Mouse (Mus musculus): ENCODE measurements at regions not wholly inside any gene's neighbourhood (a gene's known extent, or its start where the extent isn't known, plus 50 kb on each side); places are given as distances from the start of the nearest gene placed in this dataset.

DNA sequence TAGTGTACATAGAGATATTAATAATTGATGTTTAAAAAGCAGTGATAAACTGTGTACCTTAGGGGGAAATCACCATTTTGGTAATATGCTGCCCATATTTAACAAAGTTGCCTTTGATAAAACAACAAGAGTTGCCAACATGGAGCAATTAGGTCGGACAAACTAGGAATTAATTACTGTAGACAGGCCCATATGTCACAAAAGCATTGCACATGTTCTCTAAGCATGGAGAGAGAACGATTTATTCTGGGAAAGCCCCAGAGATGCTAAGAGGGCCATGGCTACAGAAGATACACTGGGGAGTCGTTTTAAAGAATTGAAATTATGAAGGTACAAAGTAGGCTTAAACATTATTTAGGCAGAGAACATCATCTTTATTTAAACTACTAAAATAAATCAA is 921.8 kb downstream of the Stpg2 start:
- DNase-seq (ENCODE audit: extremely low read depth): no peak
- in situ Hi-C loops (cut with MboI; ENCODE audit: low pct_ligation_motif_present, low pct_unique_long_range_greater_than_20kb, low sequenced_read_pairs) (no loop called here), dilution Hi-C loops (cut with MboI; ENCODE audit: extremely low pct_ligation_motif_present, extremely low pct_unique_long_range_greater_than_20kb, low sequenced_read_pairs) (no loop called here)
- no peaks in the 10 kb centered on the region for H3K36me3 ChIP-seq (replicated peaks in 1 of 2; ENCODE audit: control insufficient read depth in 1 of 2, insufficient read depth in 1 of 2, low read length in 1 of 2)
- H3K27me3 ChIP-seq (replicated peaks): no peaks in the 10 kb centered on the region
- H3K4me2 ChIP-seq (ENCODE audit: insufficient read depth, low read depth, poor library complexity, severe bottlenecking): no peak overlapping the region
- no peaks in the 10 kb centered on the region for H3K4me1 ChIP-seq (ENCODE audit: control insufficient read depth in 1 of 2, insufficient read depth in 2 of 2)
- no peak overlapping the region for H3K27ac ChIP-seq (ENCODE audit: insufficient read depth, low read depth)
- no peaks in the 10 kb centered on the region for H3K9me3 ChIP-seq (replicated peaks; ENCODE audit: low read length)
- H3K9ac ChIP-seq (ENCODE audit: insufficient read depth, low read depth): no peak overlapping the region
- no peak overlapping the region for H3K4me3 ChIP-seq (replicated peaks in 1 of 3; ENCODE audit: low read depth in 2 of 3, low read length in 2 of 3, poor library complexity in 1 of 3)
- H3K79me2 ChIP-seq (replicated peaks; ENCODE audit: control insufficient read depth, extremely low read depth, insufficient read depth, poor library complexity, severe bottlenecking): no peaks in the 10 kb centered on the region
- TF ChIP-seq MYC (IDR thresholded peaks at IDR 0.05; ENCODE audit: low read depth, low read length): no peak
- TF ChIP-seq ELF1 (IDR thresholded peaks at IDR 0.05; ENCODE audit: low read depth, low read length): no peak
- TF ChIP-seq USF2 (conservative IDR thresholded peaks at IDR 0.05; ENCODE audit: low read depth, low read length): no peak
- TF ChIP-seq SIN3A (IDR thresholded peaks at IDR 0.05; ENCODE audit: low read length): no peak
- no peak for TF ChIP-seq TBP (conservative IDR thresholded peaks at IDR 0.05; ENCODE audit: low read depth, low read length)
- TF ChIP-seq ZMIZ1 (IDR thresholded peaks at IDR 0.05; ENCODE audit: low read depth, low read length): no peak

DNA sequence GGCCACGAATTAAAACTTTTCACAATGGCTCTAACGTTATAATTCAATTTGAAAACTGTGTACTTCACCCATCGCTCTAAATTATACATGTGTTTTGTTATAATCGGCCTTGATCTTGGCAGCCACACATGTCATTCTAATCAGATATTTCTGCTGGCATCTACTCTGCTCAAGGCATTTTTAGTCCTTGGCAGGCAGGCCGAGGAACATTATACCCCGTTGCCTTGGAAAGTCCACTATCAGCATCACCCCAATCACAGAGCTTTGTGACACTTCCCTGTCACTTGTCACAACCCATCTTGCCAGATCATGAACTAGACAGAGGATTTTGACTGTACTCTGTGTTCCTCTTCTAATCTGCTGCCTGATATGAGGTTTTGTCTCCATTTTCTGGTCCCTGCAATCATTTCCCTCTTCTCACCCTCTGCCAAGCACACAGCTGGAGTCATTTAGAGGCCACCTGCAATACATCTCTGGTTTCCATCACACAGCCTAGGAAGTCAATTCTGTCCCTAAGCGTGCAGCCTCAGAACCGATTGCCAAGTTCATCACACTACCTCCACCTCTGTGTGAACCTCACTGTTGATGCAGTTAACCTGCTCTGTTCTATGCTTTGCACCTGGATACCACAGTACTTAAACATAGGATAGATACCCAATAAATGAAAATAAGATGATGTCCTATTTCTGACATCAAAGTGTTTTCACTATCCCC is 923.7 kb downstream of the Stpg2 start:
- dilution Hi-C loops (cut with MboI; ENCODE audit: extremely low pct_ligation_motif_present, extremely low pct_unique_long_range_greater_than_20kb, low sequenced_read_pairs) (no loop called here), in situ Hi-C loops (cut with MboI; ENCODE audit: low pct_ligation_motif_present, low pct_unique_long_range_greater_than_20kb, low sequenced_read_pairs) (no loop called here)
- Histone ChIP-seq H3K9ac (ENCODE audit: insufficient read depth, low read depth) (no peak overlapping the region), H3K36me3 (replicated peaks in 1 of 2; ENCODE audit: control insufficient read depth in 1 of 2, insufficient read depth in 1 of 2, low read length in 1 of 2) (no peaks in the 10 kb centered on the region), H3K9me3 (replicated peaks; ENCODE audit: low read length) (no peaks in the 10 kb centered on the region), H3K4me1 (ENCODE audit: control insufficient read depth in 1 of 2, insufficient read depth in 2 of 2) (no peaks in the 10 kb centered on the region), H3K79me2 (replicated peaks; ENCODE audit: control insufficient read depth, extremely low read depth, insufficient read depth, poor library complexity, severe bottlenecking) (no peaks in the 10 kb centered on the region), H3K4me2 (ENCODE audit: insufficient read depth, low read depth, poor library complexity, severe bottlenecking) (no peak overlapping the region), H3K27ac (ENCODE audit: insufficient read depth, low read depth) (no peak overlapping the region), H3K4me3 (replicated peaks in 1 of 3; ENCODE audit: low read depth in 2 of 3, low read length in 2 of 3, poor library complexity in 1 of 3) (no peak overlapping the region), H3K27me3 (replicated peaks) (no peaks in the 10 kb centered on the region)
- no peak for DNase-seq (ENCODE audit: extremely low read depth)
- TF ChIP-seq HCFC1 (IDR thresholded peaks at IDR 0.05; ENCODE audit: low read depth, low read length) (no peak), ZMIZ1 (IDR thresholded peaks at IDR 0.05; ENCODE audit: low read depth, low read length) (no peak), MAFK (IDR thresholded peaks at IDR 0.05; ENCODE audit: insufficient replicate concordance, low read length) (no peak), POLR2AphosphoS2 (IDR thresholded peaks at IDR 0.05; ENCODE audit: low read depth, low read length) (no peak), JUN (IDR thresholded peaks at IDR 0.05; ENCODE audit: insufficient read depth, low read depth, low read length) (no peak), TBP (conservative IDR thresholded peaks at IDR 0.05; ENCODE audit: low read depth, low read length) (no peak), SMC3 (IDR thresholded peaks at IDR 0.05; ENCODE audit: low read depth, low read length) (no peak), RCOR1 (conservative IDR thresholded peaks at IDR 0.05; ENCODE audit: low read depth, low read length) (no peak), USF2 (conservative IDR thresholded peaks at IDR 0.05; ENCODE audit: low read depth, low read length) (no peak), GABPA (IDR thresholded peaks at IDR 0.05; ENCODE audit: insufficient replicate concordance, low read depth, low read length) (no peak), IRF4 (IDR thresholded peaks at IDR 0.05; ENCODE audit: low read depth, low read length) (no peak), MYC (IDR thresholded peaks at IDR 0.05; ENCODE audit: low read depth, low read length) (no peak)

Data from CH12.LX (cell line).